Mouse (Mus musculus): ENCODE results near the gene Grhl1.
A peak's percentile ranks its signal among the peaks of the same experiment; 100 is the strongest.

DNA sequence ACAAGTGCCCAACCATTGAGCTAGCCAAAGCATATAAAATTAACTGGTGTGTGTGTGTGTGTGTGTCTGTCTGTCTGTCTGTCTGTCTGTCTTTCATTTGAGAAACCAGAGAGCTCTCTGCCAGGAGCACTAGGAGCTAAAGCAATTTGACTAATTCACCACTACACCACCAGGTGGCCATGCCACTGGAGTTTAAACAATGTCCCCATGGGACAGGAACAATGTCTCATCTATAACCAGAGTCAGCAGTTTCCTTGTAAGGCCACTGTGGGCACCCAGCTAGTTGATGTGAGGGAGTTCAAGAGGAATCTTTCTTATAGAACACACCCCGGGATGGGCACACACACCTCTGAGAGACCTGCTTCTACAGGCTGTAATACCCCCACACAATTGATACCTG lies 58.1 kb downstream of the Grhl1 start:
- TF ChIP-seq CTCF (conservative IDR thresholded peaks at IDR 0.05; ENCODE audit: low read length) (peak; percentile 24; the same call in 1 of the 2 replicates), NANOG (IDR thresholded peaks at IDR 0.05; ENCODE audit: borderline replicate concordance, low read length) (no peak), POU5F1 (IDR thresholded peaks at IDR 0.05; ENCODE audit: borderline replicate concordance, low read length) (no peak)
